Mouse (Mus musculus) olfactory bulb, adult 2 months (tissue): ENCODE results near the gene Rgs3. TPM values are rescaled to one million over a fixed set of nuclear protein-coding genes. Genes with fewer than 3 reads are reported as not detected.

Experiments
- H3K27ac ChIP-seq: fragments of 200-500 bp; 2 replicates; pipeline ENCODE4 v1.5.1; 2012; ENCODE audit warnings: low read depth, low read length; ENCODE audit not compliant: insufficient read depth
- H3K4me1 ChIP-seq: fragments of 200-500 bp; 2 replicates; pipeline ENCODE4 v1.6.1; 2012; ENCODE audit warnings: low read length; ENCODE audit not compliant: control insufficient read depth, insufficient read depth
- H3K4me3 ChIP-seq: fragments of 200-500 bp; 2 replicates; pipeline ENCODE4 v1.5.1; 2012; ENCODE audit warnings: mild to moderate bottlenecking, low read depth, low read length, moderate library complexity; ENCODE audit not compliant: insufficient read depth
- CTCF ChIP-seq: fragments of 200-500 bp; IDR thresholded peaks from 2 replicates; pipeline ENCODE4 v1.5.1; 2012; ENCODE audit warnings: low read depth, mild to moderate bottlenecking, low read length, moderate library complexity; ENCODE audit not compliant: insufficient read depth
- POLR2A ChIP-seq: fragments of 200-500 bp; IDR thresholded peaks from 2 replicates; pipeline ENCODE4 v1.6.1; 2012; ENCODE audit warnings: mild to moderate bottlenecking, low read depth, low read length, moderate library complexity; ENCODE audit not compliant: insufficient read depth
- WGBS: fragments of 180-500 bp; shearing (Covaris S2); methylation state at CpG from one replicate; pipeline ENCODE4 v1.1.7; 2018; 5-methylcytosine and 5-hydroxymethylcytosine counted together
- polyA plus RNA-seq: library from polyadenylated mRNA; stranded (reverse); fragments of >200 nt; gene quantifications from 2 replicates; pipeline ENCODE4 v1.2.4, GENCODE M21; 2012; ENCODE audit warnings: low replicate concordance; ENCODE audit not compliant: missing spikeins, insufficient read depth, insufficient read length

Rgs3 gene
- polyA plus RNA-seq, 1 experiment = not detected

- Histone ChIP-seq H3K4me3 (no peak overlapping the region), H3K4me1 (peaks cover 37% of the 10 kb centered on the region), H3K27ac (no peak overlapping the region)
- 64% methylated on average over 13 of the region's 13 CpGs for WGBS
- TF ChIP-seq CTCF (no peak), POLR2A (no peak)
Measured at GRCm38 (mm10) chr4:62695946-62696345, 136.3 kb downstream of the Rgs3 start.

GRCm38 (mm10) chr4:62696699-62697404 lies 137.2 kb downstream of the Rgs3 start:
- peaks cover 44% of the 10 kb centered on the region for H3K4me1 ChIP-seq
- peak overlapping the region; percentile 27; the same call in 1 of the 2 replicates for H3K27ac ChIP-seq
- WGBS = 34% methylated on average over 7 of the region's 7 CpGs
- TF ChIP-seq POLR2A = no peak
- TF ChIP-seq CTCF = no peak
- no peak overlapping the region for H3K4me3 ChIP-seq

- peak; percentile 56; the same call in 1 of the 2 replicates for TF ChIP-seq CTCF
- no peak for TF ChIP-seq POLR2A
- Histone ChIP-seq H3K4me1 (peaks cover 45% of the 10 kb centered on the region), H3K4me3 (no peak overlapping the region), H3K27ac (peak overlapping the region; percentile 43)
- 11% methylated on average over 2 of the region's 2 CpGs for WGBS
Measured at GRCm38 (mm10) chr4:62697469-62697868, 137.8 kb downstream of the Rgs3 start.

- Histone ChIP-seq H3K27ac (peak overlapping the region; percentile 32), H3K4me3 (no peak overlapping the region), H3K4me1 (peaks cover 50% of the 10 kb centered on the region)
- TF ChIP-seq CTCF (no peak), POLR2A (no peak)
- WGBS = 32% methylated on average over 3 of the region's 3 CpGs
Measured at GRCm38 (mm10) chr4:62698521-62698920, 138.9 kb downstream of the Rgs3 start.

GRCm38 (mm10) chr4:62699191-62699812 lies 139.7 kb downstream of the Rgs3 start:
- Histone ChIP-seq H3K27ac (peak overlapping the region; percentile 36), H3K4me1 (peaks cover 54% of the 10 kb centered on the region), H3K4me3 (peak overlapping the region; percentile 49)
- peak; percentile 87 for TF ChIP-seq POLR2A
- no peak; the same call in 1 of the 2 replicates for TF ChIP-seq CTCF
- whole genome bisulfite sequencing = 2% methylated on average over 10 of the region's 10 CpGs

GRCm38 (mm10) chr4:62700426-62700825 lies 140.8 kb downstream of the Rgs3 start:
- 54% methylated on average over 5 of the region's 5 CpGs for WGBS
- peak overlapping the region; percentile 49 for H3K4me3 ChIP-seq
- TF ChIP-seq POLR2A (no peak), CTCF (no peak)

GRCm38 (mm10) chr4:62703151-62703550 lies 143.5 kb downstream of the Rgs3 start:
- 69% methylated on average over 9 of the region's 9 CpGs for WGBS
- no peak overlapping the region for H3K27ac ChIP-seq
- TF ChIP-seq POLR2A (no peak), CTCF (no peak)
- H3K4me1 ChIP-seq = peaks cover 59% of the 10 kb centered on the region
- no peak overlapping the region for H3K4me3 ChIP-seq

More at GRCm38 (mm10) chr4:62700426-62700825, 140.8 kb downstream of the Rgs3 start:
- Histone ChIP-seq H3K27ac (peak overlapping the region; percentile 6; the same call in 1 of the 2 replicates), H3K4me1 (peaks cover 60% of the 10 kb centered on the region)

- Histone ChIP-seq H3K27ac (no peak overlapping the region), H3K4me1 (peaks cover 57% of the 10 kb centered on the region), H3K4me3 (no peak overlapping the region)
- no peak for TF ChIP-seq CTCF
- TF ChIP-seq POLR2A = no peak
- 90% methylated on average over 13 of the region's 13 CpGs for WGBS
Measured at GRCm38 (mm10) chr4:62704204-62704603, 144.6 kb downstream of the Rgs3 start.

GRCm38 (mm10) chr4:62705013-62705412 lies 145.4 kb downstream of the Rgs3 start:
- whole genome bisulfite sequencing = 48% methylated on average over 10 of the region's 10 CpGs
- Histone ChIP-seq H3K4me3 (no peak overlapping the region), H3K4me1 (peaks cover 53% of the 10 kb centered on the region), H3K27ac (no peak overlapping the region)
- no peak for TF ChIP-seq POLR2A
- no peak for TF ChIP-seq CTCF

GRCm38 (mm10) chr4:62705749-62706148 lies 146.1 kb downstream of the Rgs3 start:
- H3K4me1 ChIP-seq = peaks cover 45% of the 10 kb centered on the region
- 62% methylated on average over 3 of the region's 3 CpGs for WGBS
- TF ChIP-seq POLR2A (no peak), CTCF (no peak)
- no peak overlapping the region for H3K27ac ChIP-seq
- H3K4me3 ChIP-seq = no peak overlapping the region
